Mouse (Mus musculus): ENCODE results near the gene Napa. TPM values are rescaled to one million over a fixed set of nuclear protein-coding genes. Genes with fewer than 3 reads are reported as not detected.
A peak's percentile ranks its signal among the peaks of the same experiment; 100 is the strongest.

Gene Napa
- polyA plus RNA-seq, 1 experiment from 2014 or later = 188 TPM

GRCm38 (mm10) chr7:16102686-16103226, 4.5 kb downstream of the Napa start:
- no peak for DNase-seq (ENCODE audit: low spot score)
- Histone ChIP-seq H3K4me1 (peaks cover 21% of the 10 kb centered on the region), H3K27ac (replicated peaks) (no peak overlapping the region), H3K4me3 (no peak overlapping the region), H3K9me3 (replicated peaks) (no peaks in the 10 kb centered on the region), H3K27me3 (ENCODE audit: low read depth, poor library complexity, severe bottlenecking) (no peaks in the 10 kb centered on the region), H3K36me3 (peaks cover 60% of the 10 kb centered on the region)
- WGBS = 87% methylated on average over 5 of the region's 5 CpGs

GRCm38 (mm10) chr7:16103760-16104159, 5.5 kb downstream of the Napa start:
- no peak for DNase-seq (ENCODE audit: low spot score)
- no peak overlapping the region for H3K27ac ChIP-seq (replicated peaks)

GRCm38 (mm10) chr7:16104611-16105388, 6.5 kb downstream of the Napa start:
- Histone ChIP-seq H3K36me3 (peaks cover 80% of the 10 kb centered on the region), H3K4me1 (peaks cover 10% of the 10 kb centered on the region)

More at GRCm38 (mm10) chr7:16103760-16104159, 5.5 kb downstream of the Napa start:
- Histone ChIP-seq H3K36me3 (peaks cover 70% of the 10 kb centered on the region), H3K27me3 (ENCODE audit: low read depth, poor library complexity, severe bottlenecking) (no peaks in the 10 kb centered on the region), H3K4me1 (peaks cover 19% of the 10 kb centered on the region), H3K9me3 (replicated peaks) (no peaks in the 10 kb centered on the region), H3K4me3 (no peak overlapping the region)
- 79% methylated on average over 6 of the region's 6 CpGs for WGBS

DNA sequence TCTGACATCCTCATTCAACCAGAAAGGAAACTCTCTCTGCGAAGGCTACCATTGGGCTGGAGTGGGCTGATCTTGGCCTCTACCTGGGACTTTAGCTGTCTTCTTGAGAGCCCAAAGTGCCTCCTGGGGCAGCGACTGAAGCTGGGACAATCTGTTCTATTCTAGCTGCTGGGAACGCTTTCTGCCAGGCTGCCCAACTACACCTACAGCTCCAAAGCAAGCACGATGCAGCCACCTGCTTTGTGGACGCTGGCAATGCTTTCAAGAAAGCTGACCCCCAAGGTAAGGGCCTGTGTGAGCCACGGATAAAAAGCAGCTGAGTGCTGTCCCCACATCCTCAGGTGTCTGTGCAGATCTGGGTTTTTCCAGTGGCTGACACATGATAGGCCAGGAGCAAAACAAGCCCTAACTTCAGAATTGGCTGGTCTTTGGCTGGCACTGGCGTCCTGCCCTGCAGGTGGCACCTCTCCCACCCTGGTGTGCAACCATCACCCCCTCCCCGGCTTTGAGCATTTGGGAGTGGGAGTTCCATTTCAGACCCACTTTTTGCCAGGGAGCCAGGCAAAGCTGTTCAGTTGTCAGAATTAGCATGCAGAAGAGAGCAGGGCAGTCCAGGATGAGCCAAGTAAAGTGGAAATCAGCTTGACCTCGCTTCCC, 10.8 kb downstream of the Napa start:
- Histone ChIP-seq H3K27me3 (ENCODE audit: low read depth, poor library complexity, severe bottlenecking) (no peaks in the 10 kb centered on the region), H3K36me3 (peaks cover 86% of the 10 kb centered on the region), H3K4me3 (no peak overlapping the region), H3K9me3 (replicated peaks) (no peaks in the 10 kb centered on the region), H3K4me1 (no peaks in the 10 kb centered on the region; the same call in 1 of the 2 replicates), H3K27ac (replicated peaks) (no peak overlapping the region)
- WGBS = 92% methylated on average over 9 of the region's 9 CpGs
- DNase-seq (ENCODE audit: low spot score) = no peak

More at GRCm38 (mm10) chr7:16104611-16105388, 6.5 kb downstream of the Napa start:
- Histone ChIP-seq H3K27me3 (ENCODE audit: low read depth, poor library complexity, severe bottlenecking) (no peaks in the 10 kb centered on the region), H3K4me3 (no peak overlapping the region), H3K27ac (replicated peaks) (no peak overlapping the region), H3K9me3 (replicated peaks) (no peaks in the 10 kb centered on the region)
- no peak for DNase-seq (ENCODE audit: low spot score)
- 92% methylated on average over 7 of the region's 7 CpGs for WGBS

DNA sequence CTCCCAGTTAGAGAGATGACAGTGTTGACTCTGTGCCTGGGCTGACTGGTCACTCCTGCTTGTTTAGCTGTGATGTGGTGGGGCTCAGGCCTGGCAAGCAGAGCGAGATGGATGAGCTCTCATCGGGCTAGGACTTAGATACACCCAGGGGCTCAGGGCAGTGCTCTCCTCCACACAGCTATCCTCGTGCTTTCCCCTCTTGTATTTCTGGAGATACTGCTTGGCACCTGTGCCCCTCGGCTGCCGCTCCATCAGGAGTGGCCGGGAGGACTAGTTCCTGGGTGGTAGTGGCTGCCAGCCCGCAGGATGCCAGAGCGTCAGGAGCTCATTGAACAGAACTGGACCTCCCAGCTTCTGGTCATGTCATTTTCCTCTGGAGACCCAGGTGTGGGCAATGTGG, 11.9 kb downstream of the Napa start:
- no peak for DNase-seq (ENCODE audit: low spot score)
- H3K4me1 ChIP-seq = no peaks in the 10 kb centered on the region
- H3K4me3 ChIP-seq = no peak overlapping the region
- WGBS = 92% methylated on average over 8 of the region's 8 CpGs
- peaks cover 87% of the 10 kb centered on the region for H3K36me3 ChIP-seq
- no peak overlapping the region for H3K27ac ChIP-seq (replicated peaks)
- H3K9me3 ChIP-seq (replicated peaks) = no peaks in the 10 kb centered on the region
- no peaks in the 10 kb centered on the region for H3K27me3 ChIP-seq (ENCODE audit: low read depth, poor library complexity, severe bottlenecking)

DNA sequence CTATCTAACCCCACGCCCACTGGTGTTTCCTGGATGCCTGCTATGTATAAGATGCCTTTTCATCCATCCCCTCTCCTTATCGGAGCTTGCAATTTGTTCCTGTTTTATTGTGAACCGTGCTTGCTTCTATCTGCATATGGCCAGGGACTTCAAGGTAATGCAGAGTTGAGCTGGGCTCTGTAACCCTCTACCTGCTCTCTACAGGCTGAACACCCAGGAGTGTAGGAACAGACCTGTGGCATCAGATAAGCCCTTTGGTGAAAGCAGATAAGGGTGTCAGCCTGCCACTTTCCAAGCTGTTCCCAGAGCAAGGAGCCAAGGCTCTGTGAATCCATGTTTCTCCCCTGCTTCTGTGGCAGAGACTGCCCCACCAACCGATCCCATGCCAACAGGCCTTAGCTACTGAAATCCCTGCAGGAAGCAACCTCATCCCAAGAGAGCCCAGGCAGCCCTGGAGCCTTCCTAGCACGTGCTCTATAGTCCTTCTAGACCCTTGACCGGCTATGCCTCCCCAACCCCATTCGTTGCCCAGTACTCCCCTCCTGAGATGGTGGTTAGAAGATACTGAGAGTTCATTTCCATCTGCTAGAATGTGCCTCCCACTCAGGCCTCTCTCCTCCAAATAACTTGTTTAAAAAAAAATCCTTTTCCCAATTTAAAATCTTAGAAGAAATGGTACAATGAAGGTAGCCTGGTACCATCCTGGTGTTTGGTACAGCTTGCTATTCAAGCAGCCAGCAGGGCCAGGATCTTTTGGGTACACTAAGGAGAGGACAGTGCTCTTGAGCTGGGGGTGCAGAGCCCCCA, 13.2 kb downstream of the Napa start:
- Histone ChIP-seq H3K9me3 (replicated peaks) (no peaks in the 10 kb centered on the region), H3K27ac (replicated peaks) (no peak overlapping the region), H3K36me3 (peaks cover 96% of the 10 kb centered on the region), H3K4me3 (no peak overlapping the region), H3K27me3 (ENCODE audit: low read depth, poor library complexity, severe bottlenecking) (no peaks in the 10 kb centered on the region), H3K4me1 (no peaks in the 10 kb centered on the region)
- DNase-seq (ENCODE audit: low spot score) = no peak
- 92% methylated on average over 7 of the region's 7 CpGs for WGBS

- 90% methylated on average over 7 of the region's 7 CpGs for WGBS
- Histone ChIP-seq H3K27me3 (ENCODE audit: low read depth, poor library complexity, severe bottlenecking) (no peaks in the 10 kb centered on the region), H3K4me1 (peaks cover 17% of the 10 kb centered on the region), H3K9me3 (replicated peaks) (no peaks in the 10 kb centered on the region), H3K36me3 (peaks cover 64% of the 10 kb centered on the region), H3K4me3 (no peak overlapping the region), H3K27ac (replicated peaks) (no peak overlapping the region)
- no peak for DNase-seq (ENCODE audit: low spot score)
Observed at GRCm38 (mm10) chr7:16116418-16116817, 18.2 kb downstream of the Napa start.

DNA sequence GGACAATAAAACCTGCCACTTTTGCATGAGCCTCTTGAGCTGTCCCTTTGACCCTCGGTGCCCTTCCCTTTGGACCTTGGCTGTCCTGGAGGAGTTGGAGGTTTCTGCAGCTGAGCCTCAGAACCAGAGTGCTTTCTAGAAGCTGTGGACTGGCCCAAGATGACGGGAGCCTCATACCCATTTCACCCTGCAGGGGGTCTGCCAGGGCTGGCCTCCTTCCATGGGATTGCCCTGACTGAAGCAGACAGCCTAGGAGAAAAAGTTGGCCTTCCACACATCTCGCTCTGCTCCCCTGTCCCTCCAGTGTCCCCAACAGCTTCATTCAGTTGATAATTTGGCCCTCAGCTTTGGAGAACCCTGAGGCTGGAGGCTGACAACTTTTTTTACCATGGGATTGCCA, 18.8 kb downstream of the Napa start:
- Histone ChIP-seq H3K9me3 (replicated peaks) (no peaks in the 10 kb centered on the region), H3K4me3 (no peak overlapping the region), H3K4me1 (peaks cover 17% of the 10 kb centered on the region), H3K36me3 (peaks cover 57% of the 10 kb centered on the region), H3K27ac (replicated peaks) (no peak overlapping the region), H3K27me3 (ENCODE audit: low read depth, poor library complexity, severe bottlenecking) (no peaks in the 10 kb centered on the region)
- WGBS = 81% methylated on average over 3 of the region's 3 CpGs
- DNase-seq (ENCODE audit: low spot score) = no peak

GRCm38 (mm10) chr7:16119569-16120261, 21.5 kb downstream of the Napa start, which contains the start of gene Kptn:
Kptn (plus strand) TSS chr7:16119895.
- Histone ChIP-seq H3K36me3 (peaks cover 34% of the 10 kb centered on the region), H3K9me3 (replicated peaks) (no peaks in the 10 kb centered on the region), H3K4me1 (peaks cover 17% of the 10 kb centered on the region), H3K27me3 (ENCODE audit: low read depth, poor library complexity, severe bottlenecking) (no peaks in the 10 kb centered on the region), H3K27ac (replicated peaks) (peak within 1 kb of the TSS; percentile 95), H3K4me3 (peak within 1 kb of the TSS; percentile 73)
- peak; percentile 92 for DNase-seq (ENCODE audit: low spot score)
- WGBS = 2% methylated on average over 33 of the region's 33 CpGs

DNA sequence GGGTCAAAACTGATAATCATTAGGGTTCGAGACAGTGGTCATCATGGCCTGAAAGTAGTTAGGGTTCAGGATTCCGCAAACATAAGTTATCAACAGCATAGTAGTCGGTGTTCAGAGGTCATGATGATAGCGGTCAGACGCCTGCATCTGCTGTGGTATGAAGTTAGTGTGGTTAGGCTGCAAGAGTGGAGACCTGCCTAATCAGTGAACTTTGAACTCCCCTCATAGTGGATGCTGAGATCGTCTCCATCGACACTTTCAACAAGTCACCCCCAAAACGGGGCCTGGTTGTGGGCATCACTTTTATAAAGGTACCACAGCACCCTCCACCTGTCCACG, 22.0 kb downstream of the Napa start:
- DNase-seq (ENCODE audit: low spot score) = no peak
- peaks cover 29% of the 10 kb centered on the region for H3K36me3 ChIP-seq
- H3K9me3 ChIP-seq (replicated peaks) = no peaks in the 10 kb centered on the region
- peak overlapping the region; percentile 95 for H3K27ac ChIP-seq (replicated peaks)
- peaks cover 17% of the 10 kb centered on the region for H3K4me1 ChIP-seq
- peak overlapping the region; percentile 73 for H3K4me3 ChIP-seq
- no peaks in the 10 kb centered on the region for H3K27me3 ChIP-seq (ENCODE audit: low read depth, poor library complexity, severe bottlenecking)
- WGBS = 56% methylated on average over 9 of the region's 9 CpGs

GRCm38 (mm10) chr7:16125829-16126228, 27.6 kb downstream of the Napa start:
- DNase-seq (ENCODE audit: low spot score) = no peak
- peaks cover 7% of the 10 kb centered on the region; the same call in 1 of the 2 replicates for H3K27me3 ChIP-seq (ENCODE audit: low read depth, poor library complexity, severe bottlenecking)
- no peak overlapping the region for H3K27ac ChIP-seq (replicated peaks)
- peaks cover 22% of the 10 kb centered on the region for H3K4me1 ChIP-seq
- H3K36me3 ChIP-seq = peaks cover 13% of the 10 kb centered on the region; the same call in 1 of the 2 replicates
- H3K4me3 ChIP-seq = no peak overlapping the region
- WGBS = 85% methylated on average over 9 of the region's 9 CpGs
- H3K9me3 ChIP-seq (replicated peaks) = no peaks in the 10 kb centered on the region

DNA sequence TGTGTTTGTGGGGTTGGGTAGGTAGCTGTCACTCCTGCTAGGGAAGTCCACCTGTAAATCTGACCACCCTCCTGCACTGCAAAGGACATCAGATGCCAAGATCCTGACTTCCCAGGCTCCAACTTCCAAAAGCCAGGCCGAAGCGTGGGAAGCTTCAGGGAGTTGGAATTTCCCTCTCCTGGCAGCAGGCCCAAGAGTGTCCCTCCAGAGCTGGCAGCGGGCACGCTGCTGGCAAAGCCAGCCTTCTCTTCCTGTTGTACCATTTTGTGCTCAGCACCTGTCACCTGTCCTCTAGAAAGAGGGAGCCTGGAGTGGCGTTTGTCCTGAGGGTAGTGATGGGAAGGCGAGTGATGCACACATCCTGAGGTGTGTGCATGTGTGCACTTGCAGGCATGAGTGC, 30.1 kb downstream of the Napa start:
- Histone ChIP-seq H3K4me3 (no peak overlapping the region), H3K36me3 (peaks cover 10% of the 10 kb centered on the region; the same call in 1 of the 2 replicates), H3K27ac (replicated peaks) (no peak overlapping the region), H3K9me3 (replicated peaks) (no peaks in the 10 kb centered on the region), H3K4me1 (peaks cover 45% of the 10 kb centered on the region), H3K27me3 (ENCODE audit: low read depth, poor library complexity, severe bottlenecking) (peaks cover 19% of the 10 kb centered on the region)
- WGBS = 89% methylated on average over 6 of the region's 6 CpGs
- DNase-seq (ENCODE audit: low spot score) = no peak
